9 mouse cellular contexts compared by ENCODE assay signal in genomic region chr12:31265005-31265721, GRCm38 (mm10). TPM values are rescaled to one million over a fixed set of nuclear protein-coding genes. Genes with fewer than 3 reads are reported as not detected.
A peak's percentile ranks its signal among the peaks of the same experiment; 100 is the strongest.
DNase-seq lines count a peak whose midpoint lies in the region; ATAC-seq lines count a peak whose summit lies in the region.
"Had no signal": no experiment of that assay in that cellular context is flagged by ENCODE, and none has a peak within 500 bp of the region (broad histone marks: within the 10 kb centered on the region; RNA-seq: fewer than 3 reads in every experiment).

Gene Lamb1, plus strand, starts transcription at chr12:31265234.

- peak within 1 kb of the TSS; percentile 77 for H3K4me3 ChIP-seq in embryonic facial prominence, embryonic 10.5 days
- peak within 1 kb of the TSS; percentile 87 for H3K4me3 ChIP-seq in heart, embryonic 10.5 days
- H3K4me3 ChIP-seq in kidney, embryonic 14.5 days (ENCODE audit: low read length): peak within 1 kb of the TSS; percentile 72
- H3K4me3 ChIP-seq in liver, embryonic 11.5 days (ENCODE audit: low read depth, low read length): peak within 1 kb of the TSS; percentile 54
- peak within 1 kb of the TSS; percentile 43 for H3K4me3 ChIP-seq in neural tube, embryonic 12.5 days

- peak; percentile 57 to 76 for DNase-seq in cerebellum, postnatal 10 days
- DNase-seq in cerebellum, adult 9-10 months: no peak
- DNase-seq in embryonic facial prominence, embryonic 10.5 days (ENCODE audit: low spot score): peak; percentile 84
- DNase-seq in heart, embryonic 10.5 days (ENCODE audit: low spot score): peak; percentile 92
- peak; percentile 58 for DNase-seq in liver, embryonic 11.5 days (ENCODE audit: low spot score)
- DNase-seq in urinary bladder, postnatal 36 days (ENCODE audit: low spot score in 2 of 2): peak; percentile 63 to 75

- H3K36me3 ChIP-seq in embryonic facial prominence, embryonic 10.5 days (replicated peaks): peaks cover 21% of the 10 kb centered on the region
- peaks cover 28% of the 10 kb centered on the region for H3K36me3 ChIP-seq in heart, embryonic 10.5 days
- H3K36me3 ChIP-seq in kidney, embryonic 14.5 days (ENCODE audit: control insufficient read depth, insufficient read depth, low read length): peaks cover 26% of the 10 kb centered on the region
- H3K36me3 ChIP-seq in liver, embryonic 11.5 days (ENCODE audit: control insufficient read depth, insufficient read depth, low read length): peaks cover 2% of the 10 kb centered on the region
- H3K36me3 ChIP-seq in neural tube, embryonic 12.5 days: no peaks in the 10 kb centered on the region

- H3K9ac ChIP-seq in kidney, embryonic 14.5 days (ENCODE audit: low read depth, low read length): peak within 1 kb of the TSS; percentile 81
- peak within 1 kb of the TSS; percentile 9; the same call in 1 of the 2 replicates for H3K9ac ChIP-seq in liver, embryonic 11.5 days (ENCODE audit: low read depth, low read length)
- H3K9ac ChIP-seq in neural tube, embryonic 12.5 days: peak within 1 kb of the TSS; percentile 43

- no peaks in the 10 kb centered on the region for H3K9me3 ChIP-seq in embryonic facial prominence, embryonic 10.5 days
- H3K9me3 ChIP-seq in heart, embryonic 10.5 days: no peaks in the 10 kb centered on the region
- no peaks in the 10 kb centered on the region for H3K9me3 ChIP-seq in kidney, embryonic 14.5 days (ENCODE audit: control insufficient read depth, low read length)
- H3K9me3 ChIP-seq in liver, embryonic 11.5 days (ENCODE audit: control insufficient read depth, low read length): no peaks in the 10 kb centered on the region
- H3K9me3 ChIP-seq in neural tube, embryonic 12.5 days: no peaks in the 10 kb centered on the region

- peak within 1 kb of the TSS; percentile 88 for H3K27ac ChIP-seq in embryonic facial prominence, embryonic 10.5 days (replicated peaks)
- peak within 1 kb of the TSS; percentile 95 for H3K27ac ChIP-seq in heart, embryonic 10.5 days
- H3K27ac ChIP-seq in kidney, embryonic 14.5 days (ENCODE audit: low read depth, low read length): peak within 1 kb of the TSS; percentile 87
- no peak within 1 kb of the TSS for H3K27ac ChIP-seq in liver, embryonic 11.5 days (ENCODE audit: low read depth, low read length)
- no peak within 1 kb of the TSS for H3K27ac ChIP-seq in neural tube, embryonic 12.5 days
- H3K27ac ChIP-seq: macrophage had no signal

- peaks cover 60% of the 10 kb centered on the region for H3K27me3 ChIP-seq in embryonic facial prominence, embryonic 10.5 days (replicated peaks; ENCODE audit: low read depth, poor library complexity, severe bottlenecking)
- H3K27me3 ChIP-seq in heart, embryonic 10.5 days (ENCODE audit: insufficient read depth, poor library complexity, severe bottlenecking): no peaks in the 10 kb centered on the region
- no peaks in the 10 kb centered on the region for H3K27me3 ChIP-seq in kidney, embryonic 14.5 days (ENCODE audit: control insufficient read depth, insufficient read depth, low read length)
- H3K27me3 ChIP-seq in liver, embryonic 11.5 days (replicated peaks; ENCODE audit: control insufficient read depth, insufficient read depth, low read length): peaks cover 33% of the 10 kb centered on the region
- peaks cover 41% of the 10 kb centered on the region for H3K27me3 ChIP-seq in neural tube, embryonic 12.5 days (replicated peaks)

- under 1% methylated on average over 39 of the region's 39 CpGs for WGBS in embryonic facial prominence, embryonic 10.5 days
- under 1% methylated on average over 39 of the region's 39 CpGs for WGBS in heart, embryonic 10.5 days
- WGBS in kidney, embryonic 14.5 days: 1% methylated on average over 39 of the region's 39 CpGs
- 1% methylated on average over 38 of the region's 39 CpGs for WGBS in liver, embryonic 11.5 days
- 1% methylated on average over 39 of the region's 39 CpGs for WGBS in neural tube, embryonic 12.5 days

- peaks cover 63% of the 10 kb centered on the region for H3K4me1 ChIP-seq in embryonic facial prominence, embryonic 10.5 days
- H3K4me1 ChIP-seq in heart, embryonic 10.5 days: peaks cover 57% of the 10 kb centered on the region
- H3K4me1 ChIP-seq in kidney, embryonic 14.5 days (ENCODE audit: control insufficient read depth, insufficient read depth, low read length): peaks cover 49% of the 10 kb centered on the region
- no peaks in the 10 kb centered on the region; the same call in 1 of the 2 replicates for H3K4me1 ChIP-seq in liver, embryonic 11.5 days (replicated peaks; ENCODE audit: control insufficient read depth, insufficient read depth, low read length)
- peaks cover 18% of the 10 kb centered on the region for H3K4me1 ChIP-seq in neural tube, embryonic 12.5 days

- ATAC-seq in kidney, embryonic 14.5 days (ENCODE audit: low FRiP score, low TSS enrichment): peak; percentile 76
- no peak for ATAC-seq in liver, embryonic 11.5 days (replicated peaks; ENCODE audit: low FRiP score)
- ATAC-seq in neural tube, embryonic 12.5 days (ENCODE audit: low FRiP score, low read depth): 0 out of 2 replicates have a peak, but pooled peaks have one; percentile 29

- H3K4me2 ChIP-seq in kidney, embryonic 14.5 days (replicated peaks; ENCODE audit: low read depth, low read length): peak within 1 kb of the TSS; percentile 82
- peak within 1 kb of the TSS; percentile 65 for H3K4me2 ChIP-seq in liver, embryonic 11.5 days
- H3K4me2 ChIP-seq in neural tube, embryonic 12.5 days (replicated peaks): peak within 1 kb of the TSS; percentile 74

RNA-seq across cellular contexts. Expression of gene Lamb1, which starts in this region (rescaled TPM):
- polyA plus RNA-seq in embryonic facial prominence, embryonic 10.5 days (2016; fragmentation: Nextera tagmentation; extraction: Ambion mirVana): 37.2 and 42.5 TPM in 2 replicates
- 66.1 and 102 TPM in 2 replicates for polyA plus RNA-seq in heart, embryonic 10.5 days (2016; fragmentation: Nextera tagmentation; extraction: Ambion mirVana)
- 65.2 and 121 TPM in 2 replicates for polyA plus RNA-seq in kidney, embryonic 14.5 days (2014; fragmentation: Nextera tagmentation; extraction: Ambion mirVana)
- 16.2 and 17.0 TPM in 2 replicates for polyA plus RNA-seq in liver, embryonic 11.5 days (2014; fragmentation: Nextera tagmentation; extraction: Ambion mirVana)
- 34.1 and 39.4 TPM in 2 replicates for polyA plus RNA-seq in neural tube, embryonic 12.5 days (2016; fragmentation: Nextera tagmentation; extraction: Ambion mirVana)

Comparison
In these comparisons a context has a peak if more than half of its experiments do, and no peak if none do; other contexts are left out.
1. H3K27ac ChIP-seq: peak in embryonic facial prominence, embryonic 10.5 days (single experiment), heart, embryonic 10.5 days (single experiment) and kidney, embryonic 14.5 days (single experiment); none in liver, embryonic 11.5 days (single experiment) and neural tube, embryonic 12.5 days (single experiment).
2. H3K9ac ChIP-seq: peak in every context shown above with its lines; median percentile 81 in kidney, embryonic 14.5 days; 43 in neural tube, embryonic 12.5 days; 9 in liver, embryonic 11.5 days.
3. Peak in every context shown above with its lines, with median percentiles within 50 percentile points of each other: H3K4me3 ChIP-seq and H3K4me2 ChIP-seq.